In the genomic region with DNA sequence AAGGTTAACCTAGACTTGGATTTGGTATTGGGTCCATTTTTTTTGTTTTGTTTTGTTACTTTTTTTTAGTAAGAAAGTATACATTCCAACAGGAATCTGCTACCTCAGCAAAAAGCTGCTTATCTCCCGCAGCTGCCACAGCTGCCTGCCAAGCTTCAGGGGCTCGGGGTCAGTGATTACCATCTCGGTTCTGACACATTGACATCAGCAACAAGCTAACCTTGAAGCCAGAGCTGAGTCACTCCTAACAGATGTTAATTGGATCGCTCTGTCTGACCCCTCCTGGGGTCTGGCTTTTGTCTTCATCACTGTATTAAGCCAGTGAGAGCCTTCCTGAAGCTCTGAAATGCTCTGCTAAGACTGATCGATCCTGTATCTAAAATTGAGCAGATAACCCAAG, we compare ENCODE assay signal across 15 mouse cellular contexts.
DNase-seq lines count a peak whose midpoint lies in the region; ATAC-seq and TF ChIP-seq lines count a peak whose summit lies in the region.
"Had no signal": no experiment of that assay in that cellular context is flagged by ENCODE, and none has a peak within 500 bp of the region (broad histone marks: within the 10 kb centered on the region; RNA-seq: fewer than 3 reads in every experiment).

No protein-coding gene starts in this region.

- H3K79me2 ChIP-seq in C2C12 (ENCODE audit: control insufficient read depth, insufficient read depth) = no peaks in the 10 kb centered on the region

- no peak overlapping the region for H3ac ChIP-seq in C2C12 (ENCODE audit: control insufficient read depth, insufficient read length, low read depth)

- DNase-seq in heart, adult 11 months = peak; percentile 64
- DNase-seq in heart, adult 8-10 months (ENCODE audit: low spot score) = no peak
- peak; percentile 60 for DNase-seq in ZHBTc4 (ENCODE audit: low read depth, low spot score)
- peak; percentile 35 for DNase-seq in embryonic facial prominence, embryonic 11.5 days (ENCODE audit: low spot score)
- no peak for DNase-seq in urinary bladder, postnatal 4 days (ENCODE audit: low spot score in 2 of 2)
- no peak for DNase-seq in thymus, postnatal 4 days
- no peak for DNase-seq in cerebellum, adult 9-11 months
- DNase-seq: cerebellum, postnatal 36 days; kidney, adult 9 months; lung, adult 2 months; thymus, postnatal 25 days had no signal

- no peak for ATAC-seq in embryonic facial prominence, embryonic 11.5 days (replicated peaks; ENCODE audit: insufficient number of reproducible peaks, low FRiP score, low TSS enrichment, low read depth)
- ATAC-seq: hindbrain, embryonic 16.5 days had no signal

- WGBS in embryonic facial prominence, embryonic 11.5 days = 9% methylated on average over 5 of the region's 5 CpGs

- no peaks in the 10 kb centered on the region for H3K79me3 ChIP-seq in C2C12 (ENCODE audit: low read depth)

- no peak for TF ChIP-seq CTCF in C2C12 (IDR thresholded peaks at IDR 0.05; ENCODE audit: control insufficient read depth, insufficient read depth, insufficient read length)

- no peaks in the 10 kb centered on the region for H3K9me3 ChIP-seq in embryonic facial prominence, embryonic 11.5 days (replicated peaks; ENCODE audit: control insufficient read depth, low read length)

- no peak overlapping the region for H3K9ac ChIP-seq in embryonic facial prominence, embryonic 11.5 days (replicated peaks; ENCODE audit: low read length)

- no peak overlapping the region for H3K4me3 ChIP-seq in C2C12 (ENCODE audit: insufficient read depth, poor library complexity, severe bottlenecking)
- no peak overlapping the region for H3K4me3 ChIP-seq in embryonic facial prominence, embryonic 11.5 days (ENCODE audit: low read depth, low read length)
- H3K4me3 ChIP-seq: erythroblast, embryonic 14.5 days; left cerebral cortex, adult 2 months had no signal

- H3K27ac ChIP-seq in embryonic facial prominence, embryonic 11.5 days (replicated peaks; ENCODE audit: low read depth, low read length) = no peak overlapping the region
- H3K27ac ChIP-seq: left cerebral cortex, adult 2 months had no signal

- H3K27me3 ChIP-seq in C2C12 (ENCODE audit: control insufficient read depth, insufficient read depth, insufficient read length) = no peaks in the 10 kb centered on the region
- H3K27me3 ChIP-seq in embryonic facial prominence, embryonic 11.5 days (ENCODE audit: control insufficient read depth, insufficient read depth, low read length) = no peaks in the 10 kb centered on the region

- no peak overlapping the region for H3K4me2 ChIP-seq in embryonic facial prominence, embryonic 11.5 days (ENCODE audit: low read depth, low read length)

- no peaks in the 10 kb centered on the region for H3K4me1 ChIP-seq in embryonic facial prominence, embryonic 11.5 days (ENCODE audit: control insufficient read depth, insufficient read depth, low read length)

- no peaks in the 10 kb centered on the region for H3K36me3 ChIP-seq in C2C12 (ENCODE audit: control insufficient read depth, insufficient read depth)
- H3K36me3 ChIP-seq in embryonic facial prominence, embryonic 11.5 days (replicated peaks; ENCODE audit: control insufficient read depth, insufficient read depth, low read depth, low read length) = no peaks in the 10 kb centered on the region

TF ChIP-seq in C2C12, 6 proteins besides CTCF, POLR2A, EP300 and RAD21:
- TF ChIP-seq USF1 (IDR thresholded peaks at IDR 0.05; ENCODE audit: low read depth) = no peak
- no peak for TF ChIP-seq MYOG (IDR thresholded peaks at IDR 0.05; ENCODE audit: control insufficient read depth, extremely low read depth, insufficient read length)
- TF ChIP-seq CEBPB (IDR thresholded peaks at IDR 0.05; ENCODE audit: low read depth) = no peak
- no peak for TF ChIP-seq FOSL1 (IDR thresholded peaks at IDR 0.05; ENCODE audit: insufficient read depth, low read length, poor library complexity, severe bottlenecking)
- TF ChIP-seq MYOD1 (IDR thresholded peaks at IDR 0.05; ENCODE audit: control insufficient read depth, insufficient read length, low read depth) = peak; percentile 25
- TF ChIP-seq MAX (IDR thresholded peaks at IDR 0.05) = no peak

Comparison
In these comparisons a context has a peak if more than half of its experiments do, and no peak if none do; other contexts are left out.
1. DNase-seq: peak in heart, adult 11 months (single experiment), ZHBTc4 (single experiment) and embryonic facial prominence, embryonic 11.5 days (single experiment); none in heart, adult 8-10 months (single experiment), urinary bladder, postnatal 4 days (0 of 2), thymus, postnatal 4 days (single experiment) and cerebellum, adult 9-11 months (single experiment).